Mouse (Mus musculus): ENCODE results near the gene Madcam1. TPM values are rescaled to one million over a fixed set of nuclear protein-coding genes. Genes with fewer than 3 reads are reported as not detected.

Gene Madcam1
- polyA plus RNA-seq (2012; fragmentation: generic; extraction: Trizol), result not detected

GRCm38 (mm10) chr10:79664131-79664665 lies at the start of gene Madcam1:
Madcam1 (plus strand) TSS chr10:79664559.
- no peaks in the 10 kb centered on the region for H3K79me2 ChIP-seq (ENCODE audit: control insufficient read depth, insufficient read depth)
- H3K27me3 ChIP-seq (ENCODE audit: control insufficient read depth, insufficient read depth, insufficient read length), result peaks cover 6% of the 10 kb centered on the region
- no peak for TF ChIP-seq MYOG (IDR thresholded peaks at IDR 0.05; ENCODE audit: control insufficient read depth in 1 of 3, insufficient read depth in 1 of 3, insufficient read length in 2 of 3, low read depth in 2 of 3)
- no peak for TF ChIP-seq USF1 (IDR thresholded peaks at IDR 0.05; ENCODE audit: low read depth)
- no peak for TF ChIP-seq CEBPB (IDR thresholded peaks at IDR 0.05; ENCODE audit: insufficient read depth, poor library complexity, severe bottlenecking)
- TF ChIP-seq TCF12 (IDR thresholded peaks at IDR 0.05; ENCODE audit: insufficient read depth, poor library complexity, severe bottlenecking), result no peak
- no peak for TF ChIP-seq TCF3 (IDR thresholded peaks at IDR 0.05; ENCODE audit: insufficient read length, low read depth)
- TF ChIP-seq POLR2AphosphoS2 (IDR thresholded peaks at IDR 0.05; ENCODE audit: insufficient read length, low read depth), result no peak
- TF ChIP-seq SRF (IDR thresholded peaks at IDR 0.05; ENCODE audit: control insufficient read depth, insufficient read length, low read depth), result no peak
- TF ChIP-seq MAX (IDR thresholded peaks at IDR 0.05; ENCODE audit: low read depth), result no peak
- TF ChIP-seq POLR2A (IDR thresholded peaks at IDR 0.05; ENCODE audit: insufficient read length, low read depth), result no peak
- no peak for TF ChIP-seq REST (IDR thresholded peaks at IDR 0.05; ENCODE audit: insufficient read depth, insufficient read length)
- TF ChIP-seq MYOD1 (IDR thresholded peaks at IDR 0.05; ENCODE audit: control insufficient read depth in 1 of 3, insufficient read length in 2 of 3, low read depth in 2 of 3), result no peak
- TF ChIP-seq E2F4 (IDR thresholded peaks at IDR 0.05; ENCODE audit: insufficient read depth), result no peak
- no peak within 1 kb of the TSS for H3ac ChIP-seq (ENCODE audit: control insufficient read depth, insufficient read length)
- H3K36me3 ChIP-seq (ENCODE audit: control insufficient read depth, insufficient read depth), result no peaks in the 10 kb centered on the region
- H3K4me2 ChIP-seq (ENCODE audit: low read depth), result no peak within 1 kb of the TSS
- no peak within 1 kb of the TSS for H3K4me3 ChIP-seq

GRCm38 (mm10) chr10:79615860-79616259 lies 48.5 kb upstream of the Madcam1 start:
- H3K4me3 ChIP-seq, result no peak overlapping the region
- H3K27me3 ChIP-seq (ENCODE audit: control insufficient read depth, insufficient read depth, insufficient read length), result peaks cover 27% of the 10 kb centered on the region
- no peaks in the 10 kb centered on the region for H3K79me2 ChIP-seq (ENCODE audit: control insufficient read depth, insufficient read depth)
- no peaks in the 10 kb centered on the region for H3K36me3 ChIP-seq (ENCODE audit: control insufficient read depth, insufficient read depth)
- no peak overlapping the region for H3ac ChIP-seq (ENCODE audit: control insufficient read depth, insufficient read length)
- TF ChIP-seq USF1 (IDR thresholded peaks at IDR 0.05; ENCODE audit: low read depth) (no peak), E2F4 (IDR thresholded peaks at IDR 0.05; ENCODE audit: insufficient read depth) (no peak), SRF (IDR thresholded peaks at IDR 0.05; ENCODE audit: control insufficient read depth, insufficient read length, low read depth) (no peak), MYOD1 (IDR thresholded peaks at IDR 0.05; ENCODE audit: control insufficient read depth in 1 of 3, insufficient read length in 2 of 3, low read depth in 2 of 3) (no peak), CEBPB (IDR thresholded peaks at IDR 0.05; ENCODE audit: insufficient read depth, poor library complexity, severe bottlenecking) (no peak), TCF12 (IDR thresholded peaks at IDR 0.05; ENCODE audit: insufficient read depth, poor library complexity, severe bottlenecking) (no peak), MYOG (IDR thresholded peaks at IDR 0.05; ENCODE audit: control insufficient read depth in 1 of 3, insufficient read depth in 1 of 3, insufficient read length in 2 of 3, low read depth in 2 of 3) (no peak), POLR2A (IDR thresholded peaks at IDR 0.05; ENCODE audit: insufficient read length, low read depth) (no peak), REST (IDR thresholded peaks at IDR 0.05; ENCODE audit: insufficient read depth, insufficient read length) (no peak), POLR2AphosphoS2 (IDR thresholded peaks at IDR 0.05; ENCODE audit: insufficient read length, low read depth) (no peak), MAX (IDR thresholded peaks at IDR 0.05; ENCODE audit: low read depth) (no peak), TCF3 (IDR thresholded peaks at IDR 0.05; ENCODE audit: insufficient read length, low read depth) (no peak)
- no peak overlapping the region for H3K4me2 ChIP-seq (ENCODE audit: low read depth)

GRCm38 (mm10) chr10:79616376-79616775 lies 48.0 kb upstream of the Madcam1 start:
- Histone ChIP-seq H3K27me3 (ENCODE audit: control insufficient read depth, insufficient read depth, insufficient read length) (peaks cover 23% of the 10 kb centered on the region), H3ac (ENCODE audit: control insufficient read depth, insufficient read length) (no peak overlapping the region), H3K79me2 (ENCODE audit: control insufficient read depth, insufficient read depth) (no peaks in the 10 kb centered on the region), H3K4me3 (no peak overlapping the region), H3K4me2 (ENCODE audit: low read depth) (no peak overlapping the region), H3K36me3 (ENCODE audit: control insufficient read depth, insufficient read depth) (no peaks in the 10 kb centered on the region)
- TF ChIP-seq MYOG (IDR thresholded peaks at IDR 0.05; ENCODE audit: control insufficient read depth in 1 of 3, insufficient read depth in 1 of 3, insufficient read length in 2 of 3, low read depth in 2 of 3), result no peak
- no peak for TF ChIP-seq SRF (IDR thresholded peaks at IDR 0.05; ENCODE audit: control insufficient read depth, insufficient read length, low read depth)
- no peak for TF ChIP-seq CEBPB (IDR thresholded peaks at IDR 0.05; ENCODE audit: insufficient read depth, poor library complexity, severe bottlenecking)
- no peak for TF ChIP-seq E2F4 (IDR thresholded peaks at IDR 0.05; ENCODE audit: insufficient read depth)
- no peak for TF ChIP-seq USF1 (IDR thresholded peaks at IDR 0.05; ENCODE audit: low read depth)
- no peak for TF ChIP-seq MAX (IDR thresholded peaks at IDR 0.05; ENCODE audit: low read depth)
- TF ChIP-seq TCF3 (IDR thresholded peaks at IDR 0.05; ENCODE audit: insufficient read length, low read depth), result no peak
- TF ChIP-seq TCF12 (IDR thresholded peaks at IDR 0.05; ENCODE audit: insufficient read depth, poor library complexity, severe bottlenecking), result no peak
- no peak for TF ChIP-seq POLR2AphosphoS2 (IDR thresholded peaks at IDR 0.05; ENCODE audit: insufficient read length, low read depth)

GRCm38 (mm10) chr10:79623950-79624349 lies 40.4 kb upstream of the Madcam1 start:
- no peak overlapping the region for H3K4me3 ChIP-seq
- H3ac ChIP-seq (ENCODE audit: control insufficient read depth, insufficient read length), result no peak overlapping the region
- H3K4me2 ChIP-seq (ENCODE audit: low read depth), result no peak overlapping the region
- H3K27me3 ChIP-seq (ENCODE audit: control insufficient read depth, insufficient read depth, insufficient read length), result no peaks in the 10 kb centered on the region
- no peaks in the 10 kb centered on the region for H3K36me3 ChIP-seq (ENCODE audit: control insufficient read depth, insufficient read depth)
- TF ChIP-seq CEBPB (IDR thresholded peaks at IDR 0.05; ENCODE audit: insufficient read depth, poor library complexity, severe bottlenecking) (no peak), USF1 (IDR thresholded peaks at IDR 0.05; ENCODE audit: low read depth) (no peak), MYOD1 (IDR thresholded peaks at IDR 0.05; ENCODE audit: control insufficient read depth in 1 of 3, insufficient read length in 2 of 3, low read depth in 2 of 3) (no peak), E2F4 (IDR thresholded peaks at IDR 0.05; ENCODE audit: insufficient read depth) (no peak), POLR2A (IDR thresholded peaks at IDR 0.05; ENCODE audit: insufficient read length, low read depth) (no peak), REST (IDR thresholded peaks at IDR 0.05; ENCODE audit: insufficient read depth, insufficient read length) (no peak)
- no peaks in the 10 kb centered on the region for H3K79me2 ChIP-seq (ENCODE audit: control insufficient read depth, insufficient read depth)

GRCm38 (mm10) chr10:79625398-79625797 lies 39.0 kb upstream of the Madcam1 start:
- H3K27me3 ChIP-seq (ENCODE audit: control insufficient read depth, insufficient read depth, insufficient read length), result no peaks in the 10 kb centered on the region
- TF ChIP-seq TCF3 (IDR thresholded peaks at IDR 0.05; ENCODE audit: insufficient read length, low read depth) (no peak), REST (IDR thresholded peaks at IDR 0.05; ENCODE audit: insufficient read depth, insufficient read length) (no peak), USF1 (IDR thresholded peaks at IDR 0.05; ENCODE audit: low read depth) (no peak), POLR2AphosphoS2 (IDR thresholded peaks at IDR 0.05; ENCODE audit: insufficient read length, low read depth) (no peak), MYOG (IDR thresholded peaks at IDR 0.05; ENCODE audit: control insufficient read depth in 1 of 3, insufficient read depth in 1 of 3, insufficient read length in 2 of 3, low read depth in 2 of 3) (no peak), POLR2A (IDR thresholded peaks at IDR 0.05; ENCODE audit: insufficient read length, low read depth) (no peak), E2F4 (IDR thresholded peaks at IDR 0.05; ENCODE audit: insufficient read depth) (no peak), MYOD1 (IDR thresholded peaks at IDR 0.05; ENCODE audit: control insufficient read depth in 1 of 3, insufficient read length in 2 of 3, low read depth in 2 of 3) (no peak), SRF (IDR thresholded peaks at IDR 0.05; ENCODE audit: control insufficient read depth, insufficient read length, low read depth) (no peak), CEBPB (IDR thresholded peaks at IDR 0.05; ENCODE audit: insufficient read depth, poor library complexity, severe bottlenecking) (no peak), MAX (IDR thresholded peaks at IDR 0.05; ENCODE audit: low read depth) (no peak), TCF12 (IDR thresholded peaks at IDR 0.05; ENCODE audit: insufficient read depth, poor library complexity, severe bottlenecking) (no peak)
- no peak overlapping the region for H3ac ChIP-seq (ENCODE audit: control insufficient read depth, insufficient read length)
- no peaks in the 10 kb centered on the region for H3K36me3 ChIP-seq (ENCODE audit: control insufficient read depth, insufficient read depth)
- no peak overlapping the region for H3K4me3 ChIP-seq
- no peak overlapping the region for H3K4me2 ChIP-seq (ENCODE audit: low read depth)
- H3K79me2 ChIP-seq (ENCODE audit: control insufficient read depth, insufficient read depth), result no peaks in the 10 kb centered on the region

Measured in myocyte (in vitro differentiated cells).